Mouse (Mus musculus) layer of hippocampus, adult 9-11 months (tissue): ENCODE measurements around the gene Opcml.

Source experiments
- DNase-seq: peaks from one replicate; pipeline ENCODE4 v3.0.0; 2022

Opcml gene

GRCm38 (mm10) chr9:28012664-28013063 lies 222.1 kb downstream of the Opcml start:
- peak; percentile 16 for DNase-seq

- DNase-seq: no peak
These were observed 222.6 kb downstream of the Opcml start for GRCm38 (mm10) chr9:28013192-28013591.

- no peak for DNase-seq
These were observed 237.6 kb downstream of the Opcml start for GRCm38 (mm10) chr9:28028156-28028555.

DNA sequence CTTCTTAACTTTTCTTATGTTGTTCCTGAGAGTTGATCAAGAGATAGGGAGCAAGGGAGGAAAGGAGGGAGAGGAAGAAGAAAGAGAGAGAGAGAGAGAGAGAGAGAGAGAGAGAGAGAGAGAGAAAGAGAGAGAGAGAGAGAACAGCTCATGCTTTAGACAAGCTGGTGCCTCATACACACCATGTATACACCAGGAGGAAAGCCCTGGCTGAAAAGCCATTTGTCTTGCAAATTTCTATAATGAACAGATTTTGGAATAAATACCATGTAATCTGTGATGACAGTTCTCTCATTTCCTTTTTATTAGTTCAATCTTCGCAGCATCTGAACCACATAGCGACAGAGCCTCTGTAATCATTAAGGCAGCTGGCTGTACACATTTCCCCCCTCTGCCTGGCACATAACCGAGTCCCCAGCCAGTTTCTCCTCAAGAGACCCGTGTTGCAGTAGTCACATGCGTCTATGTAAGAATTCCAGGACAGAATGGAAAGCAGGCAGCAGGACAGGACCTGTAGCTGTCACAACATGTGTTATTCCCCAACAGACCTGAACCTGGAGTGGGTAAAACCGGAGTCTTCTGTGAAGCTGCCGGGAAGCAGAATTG lies 238.3 kb downstream of the Opcml start:
- DNase-seq: peak; percentile 29

DNA sequence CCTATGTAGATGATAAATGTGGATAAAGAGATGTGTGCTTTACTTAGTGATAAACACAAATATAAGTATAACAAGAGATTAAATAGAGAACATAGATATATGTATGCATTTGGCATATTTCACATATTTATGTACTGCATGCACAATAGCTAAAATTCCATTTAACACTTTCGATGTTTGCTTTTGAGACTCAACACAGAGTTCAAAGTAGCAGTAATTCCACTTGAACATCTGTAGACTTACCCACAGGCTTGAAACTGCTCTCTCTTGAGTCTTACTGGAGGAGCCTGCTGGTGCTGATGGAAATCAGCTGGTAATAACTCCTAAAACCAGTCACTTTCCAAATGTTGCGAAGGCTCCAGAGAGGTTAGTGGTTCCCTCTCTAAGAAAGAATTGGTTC lies 258.6 kb downstream of the Opcml start:
- DNase-seq: no peak

DNA sequence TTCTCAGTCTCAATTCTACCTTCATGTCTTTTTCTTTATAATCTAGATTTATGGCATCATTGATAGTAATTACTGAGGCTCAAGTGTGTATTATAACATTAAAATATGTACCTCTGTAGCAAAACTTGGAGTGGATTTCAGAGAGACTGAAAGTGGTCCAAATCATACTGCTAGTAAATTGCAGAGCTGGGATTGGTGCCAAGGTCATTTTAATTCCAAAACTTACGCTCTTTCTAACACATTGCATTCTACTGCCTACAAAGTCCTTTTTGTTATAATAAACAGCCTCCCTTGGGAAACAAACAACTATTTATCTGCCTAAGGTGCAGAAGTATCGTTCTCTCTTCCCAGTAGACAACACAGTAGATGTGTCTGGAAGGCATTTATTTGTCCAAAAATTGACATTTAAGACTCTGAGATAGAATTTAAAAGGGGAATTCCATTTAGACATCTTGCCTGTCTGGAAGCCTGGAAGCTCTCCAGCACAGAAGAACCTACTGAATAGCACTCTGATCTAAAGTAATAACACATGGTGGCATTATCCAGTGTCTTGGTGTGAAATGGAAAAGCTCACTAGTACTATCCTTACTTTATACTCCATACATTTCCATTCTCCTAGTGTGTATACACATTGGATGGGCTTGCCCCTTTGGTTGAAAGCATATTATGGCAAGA lies 266.7 kb downstream of the Opcml start:
- no peak for DNase-seq

DNA sequence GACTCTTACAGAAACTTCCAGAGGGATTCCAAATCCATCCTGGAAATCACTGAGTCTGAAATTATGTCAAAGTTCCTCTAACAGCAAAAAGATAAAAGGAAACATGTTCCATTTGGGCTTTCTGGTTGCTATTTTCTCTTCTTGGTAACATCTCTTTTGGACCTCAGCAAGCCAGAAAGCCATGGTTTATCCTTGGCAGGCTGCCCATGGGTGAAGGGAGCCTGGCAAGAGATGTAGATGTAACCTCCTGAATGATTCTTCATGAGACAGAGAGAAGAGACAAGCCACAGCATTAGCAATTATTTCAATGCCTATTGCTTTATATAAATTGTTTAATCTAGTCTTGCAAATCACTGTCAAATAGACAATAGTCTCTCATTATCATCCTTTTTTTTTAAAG lies 274.6 kb downstream of the Opcml start:
- no peak for DNase-seq

- DNase-seq: no peak
These were observed 290.1 kb downstream of the Opcml start for GRCm38 (mm10) chr9:28080694-28081093.

GRCm38 (mm10) chr9:28083754-28084153 lies 293.2 kb downstream of the Opcml start:
- DNase-seq: no peak

GRCm38 (mm10) chr9:28084273-28084726 lies 293.7 kb downstream of the Opcml start:
- no peak for DNase-seq

DNA sequence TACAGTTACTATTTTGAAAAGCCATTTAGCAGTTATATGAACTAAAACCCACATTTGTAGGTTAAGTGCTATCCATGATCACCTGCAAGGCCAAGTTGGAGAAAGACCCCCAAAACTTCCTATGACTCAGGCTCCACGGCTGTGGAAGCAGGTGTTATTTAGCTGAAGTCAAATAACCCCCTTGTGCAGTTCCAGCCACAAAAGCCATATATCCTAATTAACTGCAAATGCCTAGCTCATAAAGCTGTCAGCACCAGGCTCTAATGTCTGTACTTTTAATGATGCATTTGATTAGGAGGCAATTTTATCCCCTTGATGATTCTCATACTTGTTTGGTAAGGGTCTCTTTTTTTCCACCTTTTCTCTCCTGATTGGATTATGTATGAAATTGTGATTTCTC lies 300.8 kb downstream of the Opcml start:
- no peak for DNase-seq

GRCm38 (mm10) chr9:28094722-28095121 lies 304.1 kb downstream of the Opcml start:
- no peak for DNase-seq

DNA sequence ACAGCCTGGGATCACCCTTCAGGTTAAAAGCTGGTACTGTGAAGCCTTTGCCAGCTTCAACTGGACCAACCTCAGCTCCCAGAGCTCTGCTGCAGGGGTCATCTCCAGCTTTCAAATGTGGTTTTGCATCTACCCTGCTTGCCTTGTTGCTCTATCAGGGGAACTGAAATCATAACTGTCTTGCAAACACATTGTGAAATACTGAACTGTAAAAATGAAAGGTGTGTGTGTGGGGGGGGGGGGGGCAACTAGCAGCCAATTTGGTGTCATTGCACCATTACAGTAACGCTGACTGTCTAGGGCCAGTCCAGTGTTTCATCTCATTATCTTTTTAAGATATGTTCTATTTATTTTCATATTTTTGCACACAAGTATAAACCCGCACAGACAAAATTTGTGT lies 305.6 kb downstream of the Opcml start:
- no peak for DNase-seq

DNA sequence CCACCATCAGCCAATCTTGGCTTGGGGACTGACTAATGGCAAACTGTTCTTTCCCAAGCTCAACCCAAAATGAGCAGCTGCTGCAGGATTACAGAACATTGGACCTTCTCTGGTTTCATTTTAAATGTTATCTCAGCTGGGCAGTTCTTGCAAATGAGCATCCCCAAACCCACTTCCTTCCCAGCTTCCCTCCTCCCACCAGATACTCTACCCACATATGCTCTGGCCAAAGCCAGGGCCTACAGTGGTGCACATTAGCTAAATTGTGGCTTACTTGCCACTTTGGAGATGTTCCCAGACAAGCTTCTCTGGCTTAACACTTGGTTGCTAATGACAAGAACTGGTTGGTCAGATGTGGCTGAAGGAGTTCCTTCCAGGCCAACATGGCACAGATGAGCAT lies 311.4 kb downstream of the Opcml start:
- no peak for DNase-seq

- DNase-seq: no peak
These were observed 331.3 kb downstream of the Opcml start for GRCm38 (mm10) chr9:28121858-28122257.

DNA sequence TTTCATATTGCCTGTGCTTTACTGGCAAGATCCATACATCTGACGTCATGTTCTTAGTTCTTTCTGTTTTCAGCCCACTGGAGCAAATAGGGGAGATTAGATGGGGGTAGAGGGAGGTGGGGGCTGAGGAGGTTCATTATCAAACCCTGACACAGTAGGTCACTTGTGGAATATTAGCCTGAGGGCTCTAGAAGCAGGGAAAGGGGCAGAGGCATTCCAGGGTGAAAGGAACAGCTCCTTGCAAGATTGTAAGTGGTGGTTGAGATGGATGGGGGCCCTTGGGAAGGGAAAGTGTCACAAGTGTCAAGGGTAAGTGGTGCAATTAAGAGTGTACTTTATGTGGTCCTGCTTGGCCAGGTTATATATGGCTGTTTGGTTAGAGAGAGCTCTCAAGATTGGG lies 338.2 kb downstream of the Opcml start:
- no peak for DNase-seq

- no peak for DNase-seq
These were observed 340.9 kb downstream of the Opcml start for GRCm38 (mm10) chr9:28131521-28131920.

GRCm38 (mm10) chr9:28136614-28137013 lies 346.0 kb downstream of the Opcml start:
- DNase-seq: no peak

- DNase-seq: no peak
These were observed 349.5 kb downstream of the Opcml start for GRCm38 (mm10) chr9:28139957-28140597.

DNA sequence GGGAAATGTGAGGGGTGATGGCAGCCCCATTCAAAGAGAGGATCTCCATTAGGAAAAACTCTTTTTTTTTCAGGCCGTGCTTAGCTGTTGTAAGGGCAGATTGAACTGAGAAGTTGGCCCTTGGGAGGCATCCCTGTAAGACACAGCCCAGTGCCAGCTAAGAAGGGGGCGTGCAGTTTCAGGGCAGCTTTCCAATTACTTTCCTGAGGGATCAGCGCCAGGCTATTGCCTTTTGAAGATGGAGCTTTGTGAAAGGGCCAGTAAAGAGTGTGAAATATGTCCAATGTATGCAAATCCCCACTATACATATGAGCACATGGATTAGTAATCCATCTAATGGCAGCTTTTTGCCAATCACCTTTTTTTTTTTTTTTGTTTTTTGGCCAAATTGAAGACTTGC lies 358.9 kb downstream of the Opcml start:
- no peak for DNase-seq

DNA sequence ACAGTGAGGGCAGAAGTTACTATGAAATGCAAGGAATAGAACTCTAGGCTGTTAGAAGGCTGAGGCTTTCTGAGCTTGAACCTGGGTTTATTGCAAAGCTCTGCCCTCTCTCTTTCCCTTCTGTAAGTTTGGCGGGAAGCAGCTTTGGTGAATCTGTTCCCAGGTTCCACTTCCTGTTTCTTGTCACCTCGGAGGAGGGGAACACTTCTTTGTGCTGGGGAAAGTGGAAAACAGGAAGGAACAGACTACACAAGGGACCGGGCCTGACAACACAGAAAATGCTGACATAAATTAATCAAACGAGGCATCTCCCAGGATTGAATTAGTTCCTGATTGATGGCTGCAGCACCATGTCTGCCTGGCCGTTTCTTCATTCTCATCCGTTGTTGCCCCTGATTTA lies 363.2 kb downstream of the Opcml start:
- no peak for DNase-seq

DNA sequence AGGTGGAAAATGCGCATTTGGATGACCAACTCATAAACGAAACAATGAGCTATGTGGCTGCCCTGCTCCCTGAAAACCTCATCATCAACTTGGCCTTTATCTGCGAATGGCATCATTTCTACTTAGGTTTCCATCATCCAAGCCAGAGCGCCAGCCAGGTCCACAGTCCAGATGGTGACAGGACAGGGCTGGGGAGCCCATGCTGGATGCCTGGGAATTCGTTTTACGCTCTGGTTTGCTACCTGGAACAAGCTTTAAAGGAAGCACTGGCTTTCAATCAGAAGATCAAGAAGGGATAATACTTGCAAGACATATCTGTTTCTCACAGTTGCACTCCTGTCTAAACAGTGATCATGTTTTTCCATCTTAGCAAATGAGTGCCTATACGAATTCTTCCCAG lies 366.5 kb downstream of the Opcml start:
- no peak for DNase-seq

GRCm38 (mm10) chr9:28160953-28161352 lies 370.4 kb downstream of the Opcml start:
- DNase-seq: no peak

GRCm38 (mm10) chr9:28163946-28164345 lies 373.4 kb downstream of the Opcml start:
- peak; percentile 9 for DNase-seq
